Mouse (Mus musculus): Measurements from ENCODE around the gene Gm19426. TPM values are rescaled to one million over a fixed set of nuclear protein-coding genes. Genes with fewer than 3 reads are reported as not detected.

Gene Gm19426
- total and polyA plus RNA-seq, 3 experiments: not detected

DNA sequence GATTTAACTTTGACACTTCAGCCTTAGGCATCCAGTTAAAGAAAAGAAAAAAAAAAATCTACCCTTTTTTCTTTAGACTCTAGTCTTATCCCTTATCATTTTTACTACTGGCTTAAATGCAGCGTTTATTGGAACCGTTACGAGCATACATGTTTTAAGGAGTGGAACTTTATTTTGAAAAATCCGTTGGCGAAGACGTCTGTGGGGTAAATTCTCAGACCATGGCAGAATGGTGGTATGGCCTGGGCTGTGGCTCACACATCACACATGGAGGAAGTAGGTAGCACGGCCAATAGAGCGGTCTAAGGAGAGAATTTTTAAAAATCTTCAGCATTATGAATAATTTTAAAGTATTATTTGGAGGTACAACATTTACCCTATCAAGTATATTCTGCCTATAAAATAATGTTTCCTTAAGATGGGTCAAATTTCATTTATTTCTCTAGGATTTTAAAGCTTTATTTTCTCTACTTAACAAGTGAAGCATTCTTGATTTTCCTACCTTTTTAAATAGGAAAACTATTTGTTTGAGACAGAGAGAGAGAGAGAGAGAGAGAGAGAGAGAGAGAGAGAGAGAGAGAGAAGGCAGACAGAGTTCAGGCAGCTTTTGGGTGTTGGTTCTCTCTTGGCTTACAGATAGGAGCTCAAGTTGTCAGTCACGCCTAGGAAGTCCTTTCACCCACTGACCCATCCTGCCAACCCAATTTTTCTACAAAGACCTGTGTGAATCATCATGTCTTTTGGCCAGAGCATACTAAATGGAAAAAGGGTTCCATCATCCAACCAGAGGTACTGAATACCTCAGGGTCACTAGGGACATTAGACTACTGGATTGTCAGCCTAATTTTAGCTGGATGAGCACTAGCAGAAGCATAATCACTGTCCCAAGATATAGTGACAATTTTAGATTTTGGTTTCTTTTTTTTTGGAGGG lies 26.8 kb downstream of the Gm19426 start (continued):
- TF ChIP-seq MEF2A (IDR thresholded peaks at IDR 0.05; ENCODE audit: extremely low read depth, insufficient replicate concordance, low read depth, low read length, poor library complexity, severe bottlenecking): no peak
- TF ChIP-seq SMC3 (IDR thresholded peaks at IDR 0.05; ENCODE audit: low read depth, low read length): no peak
- TF ChIP-seq GABPA (IDR thresholded peaks at IDR 0.05; ENCODE audit: low read depth, low read length): 0 out of 2 replicates have a peak, but pooled peaks have one; percentile 21
- no peak for TF ChIP-seq ZC3H11A (IDR thresholded peaks at IDR 0.05; ENCODE audit: low read depth, low read length)
- TF ChIP-seq GATA1 (IDR thresholded peaks at IDR 0.05; ENCODE audit: low read depth, low read length): no peak
- TF ChIP-seq MAFK (IDR thresholded peaks at IDR 0.05; ENCODE audit: borderline replicate concordance, low read depth, low read length): no peak
- no peak for TF ChIP-seq MAX (IDR thresholded peaks at IDR 0.05; ENCODE audit: low read length)
- TF ChIP-seq USF2 (IDR thresholded peaks at IDR 0.05; ENCODE audit: borderline replicate concordance in 1 of 2, insufficient read depth in 1 of 2, low read depth in 1 of 2, low read length in 2 of 2): no peak
- 0 out of 2 replicates have a peak, but pooled peaks have one; percentile 18 for TF ChIP-seq ETS1 (IDR thresholded peaks at IDR 0.05; ENCODE audit: low read depth, low read length)
- TF ChIP-seq ZMIZ1 (IDR thresholded peaks at IDR 0.05; ENCODE audit: low read depth, low read length): no peak
- TF ChIP-seq EP300 (IDR thresholded peaks at IDR 0.05; ENCODE audit: low read depth in 1 of 2, low read length in 2 of 2): no peak; a peak in 1 of 4 replicates
- no peak for TF ChIP-seq KAT2A (conservative IDR thresholded peaks at IDR 0.05; ENCODE audit: low read depth, low read length)
- peak; percentile 69; the same call in 1 of the 2 replicates for TF ChIP-seq CHD1 (IDR thresholded peaks at IDR 0.05; ENCODE audit: low read depth, low read length)
- peak; percentile 70 for TF ChIP-seq SIN3A (IDR thresholded peaks at IDR 0.05; ENCODE audit: low read length)
- no peak for TF ChIP-seq TAL1 (IDR thresholded peaks at IDR 0.05; ENCODE audit: low read length)
- TF ChIP-seq ELF1 (IDR thresholded peaks at IDR 0.05; ENCODE audit: low read depth, low read length): no peak
- no peak for TF ChIP-seq CTCF (IDR thresholded peaks at IDR 0.05 in 2 of 3, conservative IDR thresholded peaks at IDR 0.05 in 1 of 3; ENCODE audit: control insufficient read depth in 1 of 3, insufficient read depth in 1 of 3, low read depth in 2 of 3, low read length in 3 of 3, poor library complexity in 1 of 3, severe bottlenecking in 1 of 3)
- peak; percentile 48; the same call in 1 of the 2 replicates for TF ChIP-seq POLR2AphosphoS2 (IDR thresholded peaks at IDR 0.05; ENCODE audit: low read length)

DNA sequence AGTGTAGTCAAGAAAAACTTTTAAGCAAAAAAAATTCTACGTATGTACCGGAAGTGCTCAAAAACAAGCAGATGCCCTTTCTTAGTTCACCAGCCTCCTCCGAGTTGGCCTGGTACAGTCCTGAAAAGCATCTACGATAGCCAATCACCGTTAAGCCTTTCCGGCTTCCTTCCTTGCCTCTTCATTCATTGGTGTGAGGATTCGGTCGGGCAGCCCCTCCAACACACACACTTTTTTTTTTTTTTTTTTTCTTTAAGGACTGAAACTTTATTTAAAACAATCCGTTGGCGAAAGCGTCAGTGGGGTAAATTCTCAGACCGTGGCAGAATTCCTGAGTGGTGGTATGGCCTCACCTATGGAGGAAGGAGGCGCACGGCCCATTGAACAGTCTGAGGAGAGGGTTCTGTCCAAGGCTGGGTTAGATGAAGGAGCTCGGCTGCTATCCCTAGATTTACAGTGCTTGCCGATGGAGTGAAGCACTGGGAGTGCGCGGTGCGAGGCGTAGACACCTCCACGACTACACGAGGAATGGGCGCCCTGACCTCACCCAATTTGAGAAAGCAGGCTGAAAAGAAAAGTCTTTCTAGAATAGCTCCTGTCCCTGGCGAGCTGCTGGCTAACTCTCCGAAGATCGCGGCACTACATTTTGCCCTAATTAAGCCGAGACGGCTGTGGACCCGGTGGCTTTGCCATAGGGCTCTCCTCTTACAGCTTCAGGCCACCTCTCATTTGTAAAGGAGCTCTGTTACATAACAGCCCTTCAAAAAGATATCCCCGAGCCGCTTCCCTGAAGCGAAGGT lies 27.7 kb downstream of the Gm19426 start:
- no peaks in the 10 kb centered on the region for H3K27me3 ChIP-seq (ENCODE audit: control insufficient read depth in 1 of 2, insufficient read depth in 2 of 2, low read length in 2 of 2)
- peak overlapping the region; percentile 99 for H3K9ac ChIP-seq (ENCODE audit: control insufficient read depth, low read depth, low read length, poor library complexity, severe bottlenecking)
- peaks cover 0 to 18% of the 10 kb centered on the region in 2 experiments; a peak in 3 of 4 replicates for H3K36me3 ChIP-seq (ENCODE audit: control insufficient read depth in 1 of 2, insufficient read depth in 2 of 2, low read length in 2 of 2)
- peaks cover 0 to 9% of the 10 kb centered on the region in 2 experiments; a peak in 2 of 4 replicates for H3K4me1 ChIP-seq (ENCODE audit: control insufficient read depth in 1 of 2, insufficient read depth in 2 of 2, low read length in 2 of 2)
- peak overlapping the region; percentile 98 for H3K27ac ChIP-seq (ENCODE audit: control insufficient read depth, low read depth, low read length)
- DNase-seq (ENCODE audit: low read depth, low spot score): peak; percentile 98
- no peaks in the 10 kb centered on the region for H3K9me3 ChIP-seq (replicated peaks; ENCODE audit: insufficient read depth, low read length)
- H3K4me3 ChIP-seq (ENCODE audit: control insufficient read depth in 1 of 2, insufficient read depth in 1 of 2, low read depth in 2 of 2, low read length in 2 of 2): peak overlapping the region; percentile 61 to 92
- peaks cover 28% of the 10 kb centered on the region for H3K79me2 ChIP-seq (ENCODE audit: control insufficient read depth, insufficient read depth, low read length, poor library complexity)
- TF ChIP-seq ZNF384 (IDR thresholded peaks at IDR 0.05; ENCODE audit: low read depth, low read length) (peak; percentile 100), GABPA (IDR thresholded peaks at IDR 0.05; ENCODE audit: low read depth, low read length) (no peak), POLR2AphosphoS5 (IDR thresholded peaks at IDR 0.05; ENCODE audit: borderline replicate concordance, low read depth, low read length) (no peak), E2F4 (IDR thresholded peaks at IDR 0.05; ENCODE audit: borderline replicate concordance, low read depth, low read length) (0 out of 2 replicates have a peak, but pooled peaks have one; percentile 19), ELF1 (IDR thresholded peaks at IDR 0.05; ENCODE audit: low read depth, low read length) (0 out of 2 replicates have a peak, but pooled peaks have one; percentile 30), NELFE (IDR thresholded peaks at IDR 0.05; ENCODE audit: low read depth, low read length) (peak; percentile 49), TCF12 (IDR thresholded peaks at IDR 0.05; ENCODE audit: low read depth, low read length) (no peak; the same call in none of the 2 replicates), HCFC1 (IDR thresholded peaks at IDR 0.05; ENCODE audit: low read depth, low read length) (peak; percentile 88), UBTF (IDR thresholded peaks at IDR 0.05; ENCODE audit: borderline replicate concordance, insufficient read depth, low read depth, low read length) (no peak), BHLHE40 (IDR thresholded peaks at IDR 0.05; ENCODE audit: borderline replicate concordance, low read depth, low read length) (no peak), CHD1 (IDR thresholded peaks at IDR 0.05; ENCODE audit: low read depth, low read length) (peak; percentile 98; the same call in 1 of the 2 replicates), SIN3A (IDR thresholded peaks at IDR 0.05; ENCODE audit: low read length) (peak; percentile 83), TAL1 (IDR thresholded peaks at IDR 0.05; ENCODE audit: low read length) (no peak), POLR2A (IDR thresholded peaks at IDR 0.05; ENCODE audit: control insufficient read depth in 1 of 2, insufficient read depth in 1 of 2, low read depth in 1 of 2, low read length in 2 of 2, poor library complexity in 1 of 2) (peak in 1 of 2 experiments; percentile 61; a peak in 3 of 4 replicates), SMC3 (IDR thresholded peaks at IDR 0.05; ENCODE audit: low read depth, low read length) (no peak), USF1 (IDR thresholded peaks at IDR 0.05; ENCODE audit: low read depth, low read length) (no peak), TBP (IDR thresholded peaks at IDR 0.05; ENCODE audit: low read depth, low read length) (peak; percentile 73; the same call in 1 of the 2 replicates), POLR2AphosphoS2 (IDR thresholded peaks at IDR 0.05; ENCODE audit: low read length) (peak; percentile 33)
